Mouse (Mus musculus): ENCODE results near the gene C1qtnf9.
A peak's percentile ranks its signal among the peaks of the same experiment; 100 is the strongest.

Gene C1qtnf9

DNA sequence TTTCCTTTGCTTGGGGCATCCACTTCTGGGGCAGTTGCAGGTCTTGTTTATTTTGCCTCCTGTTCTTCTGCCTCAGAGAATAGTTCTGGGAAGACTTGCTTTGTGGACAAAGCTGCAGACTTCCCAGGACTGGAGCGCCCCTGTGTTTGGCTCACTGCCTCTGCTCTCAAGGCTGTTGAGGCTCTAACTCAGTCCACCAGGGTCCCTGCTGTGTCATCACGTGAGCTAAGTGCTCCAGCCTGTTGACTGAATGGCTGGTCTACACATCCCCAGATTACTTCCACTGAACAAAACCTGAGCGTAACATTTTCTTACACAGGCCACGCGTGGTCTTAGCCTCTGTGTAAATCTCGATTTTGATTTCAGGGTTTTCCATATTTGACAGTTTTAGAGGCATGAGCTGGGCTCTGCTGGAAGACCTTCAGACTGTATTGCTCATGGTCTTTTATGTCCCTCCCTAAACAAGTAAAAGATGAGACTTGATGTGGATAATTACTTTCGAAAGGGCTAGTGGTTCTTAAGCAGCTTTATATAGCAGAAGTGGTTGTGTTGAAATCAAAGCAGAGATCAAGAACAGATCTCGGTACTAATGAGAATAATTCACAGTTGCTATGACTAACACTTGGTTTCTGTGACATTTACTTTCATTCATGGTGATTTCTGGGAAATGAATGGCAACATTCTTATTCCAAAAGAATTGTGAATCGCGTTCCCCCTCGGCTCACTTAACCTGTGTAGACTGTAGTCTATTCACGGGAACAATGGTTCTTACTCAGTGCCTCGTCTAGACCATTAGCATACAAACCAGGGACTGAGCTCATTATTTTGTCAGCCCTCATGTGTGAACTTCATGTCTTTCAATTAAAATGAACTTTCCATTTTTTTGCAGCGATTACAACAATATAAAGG, 14.8 kb upstream of the C1qtnf9 start:
- peak; percentile 38 for DNase-seq

DNA sequence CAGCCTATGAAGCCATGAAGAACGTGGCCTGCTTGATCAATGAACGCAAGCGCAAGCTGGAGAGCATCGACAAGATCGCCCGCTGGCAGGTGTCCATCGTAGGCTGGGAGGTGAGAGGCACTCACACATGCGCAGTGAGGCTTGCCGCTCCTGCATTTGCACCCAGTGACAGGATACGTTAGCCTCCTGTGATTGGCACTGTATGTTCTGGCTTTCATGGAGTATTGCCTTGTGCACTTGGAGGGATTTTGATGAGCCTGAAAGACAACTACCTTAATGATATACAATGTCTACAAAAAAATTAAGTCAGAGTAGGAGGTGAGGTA, 14.2 kb upstream of the C1qtnf9 start:
- DNase-seq, result peak; percentile 60

DNA sequence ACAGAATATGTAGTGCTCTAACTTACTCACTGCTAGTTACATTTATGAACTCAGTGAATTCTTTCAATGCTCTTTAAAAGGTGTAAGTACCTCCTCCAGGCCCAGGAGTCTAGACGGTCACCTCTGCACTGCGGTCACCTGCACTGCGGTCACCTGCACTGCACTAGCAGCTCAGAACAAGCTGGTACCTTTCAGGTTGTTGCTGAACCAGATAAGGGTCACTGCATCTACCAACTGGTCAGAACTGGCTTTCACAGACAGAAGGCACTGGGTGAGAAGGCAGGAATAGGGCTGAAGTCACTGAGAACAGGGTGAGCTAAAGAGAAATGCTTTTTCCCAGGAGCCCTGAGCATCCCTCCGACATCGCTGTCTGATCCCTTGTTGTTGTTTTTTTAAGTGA, 13.3 kb upstream of the C1qtnf9 start:
- DNase-seq, result no peak

DNA sequence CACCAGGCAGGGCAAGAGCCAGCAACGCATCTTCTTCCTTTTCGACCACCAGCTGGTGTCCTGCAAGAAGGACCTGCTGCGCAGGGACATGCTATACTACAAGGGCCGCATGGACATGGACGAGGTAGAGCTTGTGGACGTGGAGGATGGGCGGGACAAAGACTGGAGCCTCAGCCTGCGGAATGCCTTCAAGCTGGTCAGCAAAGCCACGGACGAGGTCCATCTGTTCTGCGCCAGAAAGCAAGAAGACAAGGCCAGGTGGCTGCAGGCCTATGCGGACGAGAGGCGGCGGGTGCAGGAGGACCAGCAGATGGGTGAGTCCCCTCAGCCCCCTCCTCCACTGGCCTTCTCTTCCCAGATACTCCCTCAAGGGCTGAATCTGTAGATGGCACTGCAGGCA, 11.7 kb upstream of the C1qtnf9 start:
- DNase-seq, result no peak

DNA sequence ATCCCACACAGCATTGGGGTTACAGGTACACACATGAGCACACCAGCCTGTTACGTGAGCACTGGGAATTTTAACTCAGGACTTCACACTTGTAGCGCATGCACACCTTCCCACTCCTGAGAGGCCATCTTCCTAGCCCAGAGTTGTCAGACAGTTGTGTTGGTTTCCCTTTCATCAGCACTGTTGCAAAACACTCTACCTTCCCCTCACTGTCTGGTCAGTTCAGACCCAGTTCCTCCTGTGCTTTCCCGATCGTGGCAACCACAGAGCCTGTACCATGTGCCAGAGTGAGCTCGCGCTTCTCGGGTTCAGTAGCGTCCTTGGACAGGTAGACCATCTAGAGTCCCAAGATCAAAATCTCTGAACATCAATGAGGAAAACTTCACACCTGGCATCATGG, 10.7 kb upstream of the C1qtnf9 start:
- DNase-seq, result no peak

DNA sequence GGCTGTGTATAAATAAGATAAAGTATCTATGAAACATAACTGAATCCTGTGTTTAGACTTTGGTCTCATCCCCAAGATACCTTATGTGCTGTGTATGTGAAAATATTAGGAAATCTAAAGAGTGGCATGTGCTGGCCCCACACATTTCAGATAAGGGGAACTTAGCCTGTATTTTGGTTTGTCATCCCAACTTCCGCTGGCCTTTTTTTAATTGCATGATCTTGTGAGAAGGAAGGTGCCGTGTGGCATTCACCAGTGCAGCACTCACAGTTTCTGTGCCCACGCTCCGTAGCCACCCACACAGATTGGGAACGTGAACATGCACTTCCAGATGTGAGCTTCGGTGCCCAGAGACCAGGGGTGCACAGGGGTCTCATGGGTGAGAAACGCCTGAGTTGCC, 10.2 kb upstream of the C1qtnf9 start:
- no peak for DNase-seq

DNA sequence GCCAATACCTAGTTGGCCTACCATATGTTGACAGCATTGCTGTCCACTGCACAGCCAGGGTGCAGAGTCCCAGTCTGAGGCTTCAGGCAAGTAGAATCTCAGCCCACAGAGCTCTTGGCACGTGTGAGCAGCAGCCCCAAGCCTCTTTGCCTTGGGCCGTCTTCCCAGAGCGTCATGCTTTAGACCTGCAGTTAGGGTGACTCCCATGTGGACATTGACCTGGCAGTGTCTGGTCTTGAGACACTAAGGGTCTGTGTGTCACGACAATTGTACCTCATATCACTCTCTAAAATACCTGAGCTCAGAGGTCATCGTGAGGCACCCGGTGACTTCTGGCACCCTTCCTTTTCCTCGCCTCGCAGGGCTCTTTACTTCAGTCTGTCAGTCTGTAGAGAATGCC, 8.8 kb upstream of the C1qtnf9 start:
- no peak for DNase-seq

DNA sequence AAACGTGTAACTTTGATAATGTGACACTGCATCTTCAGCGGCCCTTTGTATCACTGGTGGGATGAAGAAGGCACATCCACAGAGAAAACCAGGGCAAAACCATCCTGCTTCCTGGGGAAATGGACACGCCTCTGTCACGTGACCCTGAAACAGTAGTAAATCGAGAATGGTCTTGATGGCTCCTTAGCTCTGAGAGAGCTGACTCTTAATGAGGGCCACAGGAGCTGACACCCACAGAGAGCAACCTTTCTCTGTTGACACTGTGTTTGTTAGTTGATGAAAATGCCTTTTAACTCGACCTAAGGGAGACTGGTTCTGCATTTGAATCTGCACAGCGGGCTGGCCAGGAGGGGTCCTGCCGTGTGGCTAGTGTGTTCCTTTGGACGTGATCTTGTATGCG, 6.1 kb upstream of the C1qtnf9 start:
- DNase-seq, result no peak

DNA sequence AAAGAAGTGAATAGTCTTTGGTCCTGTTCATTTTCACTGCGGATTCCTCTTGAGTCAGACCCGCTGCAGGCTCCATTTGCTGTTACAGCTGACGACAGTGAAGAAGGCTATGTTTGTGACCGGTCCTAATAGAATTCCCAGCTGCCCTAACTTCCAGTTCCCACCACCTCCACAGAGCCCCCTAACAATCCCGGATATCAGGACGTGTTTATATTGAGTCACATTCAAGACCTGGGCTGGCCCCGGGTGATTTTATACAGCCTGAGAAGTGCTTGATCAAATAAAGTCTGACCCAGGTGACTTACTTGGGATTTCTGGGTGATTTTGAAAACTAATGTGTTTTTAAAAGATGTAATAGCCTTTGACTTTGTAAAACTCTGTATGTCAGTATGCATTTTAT, 5.2 kb upstream of the C1qtnf9 start:
- DNase-seq, result no peak

DNA sequence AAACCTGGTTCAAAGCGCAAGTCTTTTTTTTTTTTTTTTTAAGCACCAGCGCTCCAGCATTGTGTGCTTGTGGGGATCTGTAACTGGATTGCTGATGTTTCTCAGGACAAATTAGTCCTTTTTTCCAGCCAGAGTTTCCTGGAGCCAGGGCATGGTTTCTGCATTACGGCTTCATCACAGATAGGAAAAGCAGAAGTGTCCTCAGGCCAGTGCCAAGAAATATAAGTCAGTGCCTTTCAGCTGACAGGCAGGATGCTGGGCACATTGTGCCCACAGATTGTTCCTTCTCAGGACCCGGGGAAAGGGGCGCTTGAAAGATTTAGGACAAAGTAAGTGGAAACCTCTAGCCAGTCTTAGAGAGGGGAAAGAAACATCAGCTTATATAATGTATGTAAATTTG, 4.2 kb upstream of the C1qtnf9 start:
- DNase-seq, result no peak

DNA sequence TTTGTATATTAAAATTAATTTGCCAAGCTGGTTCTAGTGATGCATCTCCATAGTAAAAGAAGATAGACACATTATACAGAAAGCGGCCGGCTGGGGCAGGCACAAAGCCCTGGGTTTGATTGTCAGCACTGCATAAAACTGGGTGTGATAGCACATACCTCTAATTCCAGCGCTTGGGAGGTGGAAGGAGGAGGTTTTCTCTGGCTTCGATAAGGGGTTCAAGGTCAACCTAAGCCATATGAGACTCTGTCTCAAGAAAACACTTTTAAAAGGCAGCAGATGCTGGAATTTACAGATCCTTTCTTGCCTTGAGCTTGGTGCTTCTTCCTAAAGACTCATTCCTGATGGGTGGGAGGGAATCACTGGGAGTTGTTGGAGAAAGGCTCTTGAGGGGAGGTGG, 3.4 kb upstream of the C1qtnf9 start:
- no peak for DNase-seq

DNA sequence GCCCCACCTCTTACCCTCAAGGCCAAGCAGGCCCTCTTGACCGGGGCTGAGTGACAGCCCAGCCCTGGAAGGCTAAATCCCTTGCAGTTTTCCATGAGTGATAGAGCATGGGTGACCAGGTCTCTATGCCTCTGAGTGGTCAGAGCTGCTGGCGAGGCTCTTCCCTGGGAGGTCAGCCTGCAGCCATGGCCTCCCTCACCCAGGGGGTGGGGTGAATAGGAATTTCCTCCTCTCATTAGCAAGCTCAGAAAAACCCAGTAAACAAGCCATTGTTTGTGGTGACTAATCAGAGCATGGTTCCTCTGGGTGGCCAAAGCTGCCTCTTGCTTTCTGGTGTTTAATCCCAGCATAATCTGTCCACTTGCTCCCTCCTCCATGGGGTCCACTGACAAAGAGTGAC, 2.9 kb upstream of the C1qtnf9 start:
- DNase-seq, result no peak

DNA sequence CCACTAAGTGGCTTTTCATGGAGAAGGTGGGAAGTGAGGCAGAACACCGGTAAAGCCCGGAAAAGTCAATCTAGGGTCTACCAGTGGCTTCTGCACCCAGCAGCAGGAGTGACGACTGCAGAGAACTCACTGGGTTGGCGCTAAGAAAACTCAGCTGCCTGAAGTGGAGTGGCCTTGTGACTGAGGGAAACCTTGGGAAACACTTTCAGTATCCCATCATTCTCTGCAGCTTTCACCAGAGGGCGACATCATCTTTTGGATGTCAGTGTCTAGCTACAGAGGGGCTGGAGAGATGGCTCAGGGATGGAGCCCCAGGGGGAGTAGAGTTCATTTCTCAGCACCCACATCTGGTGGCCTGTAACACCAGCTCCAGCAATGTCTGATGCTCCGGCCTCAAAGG, 1.4 kb downstream of the C1qtnf9 start:
- no peak for DNase-seq

DNA sequence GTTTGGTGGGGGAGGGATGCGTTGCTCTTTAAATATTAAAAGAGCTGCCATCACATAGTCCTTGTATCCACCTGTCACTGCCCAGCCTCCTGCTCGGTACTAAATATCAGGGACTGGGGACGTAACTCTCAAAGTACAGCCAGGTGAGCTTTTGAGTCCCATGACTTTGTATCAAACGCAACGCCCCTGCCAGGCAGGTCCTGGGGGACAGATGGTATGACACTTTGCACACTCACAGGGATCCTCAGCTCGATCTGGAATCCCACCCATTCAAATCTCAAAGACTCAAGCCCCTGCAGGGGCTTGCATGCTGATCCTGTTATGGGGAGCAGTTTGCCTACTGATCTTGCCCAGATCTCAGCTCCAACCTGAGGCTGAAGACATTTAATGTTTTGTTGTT, 2.7 kb downstream of the C1qtnf9 start:
- no peak for DNase-seq

DNA sequence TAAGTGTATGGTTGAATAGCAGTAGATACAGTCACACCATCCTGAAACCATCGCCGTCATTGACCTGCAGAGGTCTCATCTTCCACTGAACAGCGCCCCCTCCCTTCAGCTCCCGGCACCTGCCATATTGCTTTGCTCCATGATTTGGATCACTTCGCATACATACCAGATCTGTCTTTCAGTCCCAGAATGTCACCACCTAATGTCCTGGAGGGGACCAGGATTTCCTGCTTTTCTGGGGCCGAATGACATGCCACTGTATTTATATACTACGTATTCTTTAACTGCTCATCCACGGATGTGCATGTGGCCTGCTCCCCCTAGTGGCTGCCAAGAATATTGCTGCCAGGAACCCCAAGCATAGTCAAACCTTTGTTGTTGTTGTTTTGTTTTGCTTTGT, 3.1 kb downstream of the C1qtnf9 start:
- peak; percentile 81 for DNase-seq

DNA sequence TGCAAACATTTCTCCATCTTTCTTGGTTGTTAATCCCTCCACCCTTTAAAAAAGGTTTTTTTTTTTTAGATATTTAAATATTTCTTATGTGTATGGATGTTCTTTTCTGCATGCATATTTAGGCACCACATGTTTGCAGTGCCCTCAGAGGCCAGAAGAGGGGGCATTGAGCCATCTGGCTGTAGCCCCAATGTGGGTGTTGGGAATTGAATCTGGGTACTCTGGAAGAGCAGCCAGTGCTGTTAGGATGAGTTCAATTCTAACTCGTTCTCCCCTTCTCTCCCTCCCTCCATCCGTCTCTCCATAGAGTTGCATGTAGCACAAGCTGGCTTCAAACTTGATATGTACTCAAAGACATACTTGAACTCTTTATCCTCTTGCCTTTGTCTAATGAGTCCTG, 5.5 kb downstream of the C1qtnf9 start:
- no peak for DNase-seq

DNA sequence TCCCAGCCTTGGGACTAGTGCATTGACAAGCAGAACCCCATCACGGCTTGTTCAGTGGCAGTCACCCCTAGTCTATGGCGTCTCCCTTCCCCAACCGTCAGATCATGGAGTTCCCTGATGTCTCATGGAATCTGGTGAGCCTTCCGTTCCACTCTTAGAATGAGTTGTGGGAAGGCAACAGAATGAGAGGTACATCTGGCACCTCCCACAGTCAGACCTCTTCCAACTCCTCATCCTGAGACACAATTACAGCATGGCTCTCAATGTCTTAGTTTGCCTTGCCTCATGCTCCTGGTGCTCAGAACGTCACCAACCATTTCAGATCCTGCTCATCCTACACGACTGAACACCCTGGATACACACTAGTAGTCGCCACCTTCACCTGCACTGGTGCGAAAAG, 8.6 kb downstream of the C1qtnf9 start:
- no peak for DNase-seq

DNA sequence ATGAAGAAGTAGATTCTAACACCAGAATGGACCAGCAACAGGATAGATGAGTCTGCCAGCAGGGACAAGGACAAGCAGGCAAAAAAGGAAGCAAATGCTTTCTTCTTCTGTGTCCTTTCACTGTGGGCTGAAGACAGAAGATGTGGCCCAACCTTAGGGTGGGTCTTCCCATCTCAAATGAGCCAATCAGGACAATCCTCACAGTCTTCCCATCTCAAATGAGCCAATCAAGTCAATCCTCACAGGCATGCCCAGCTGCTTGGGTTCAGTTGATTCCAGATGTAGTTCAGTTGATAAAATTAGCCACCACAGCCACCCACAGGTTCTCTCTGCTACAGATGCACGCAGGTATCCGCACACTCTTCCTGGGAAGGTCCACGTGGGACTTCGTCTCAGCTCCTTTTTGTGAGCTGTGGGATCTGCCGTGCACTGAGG, 9.6 kb downstream of the C1qtnf9 start:
- DNase-seq, result no peak

DNA sequence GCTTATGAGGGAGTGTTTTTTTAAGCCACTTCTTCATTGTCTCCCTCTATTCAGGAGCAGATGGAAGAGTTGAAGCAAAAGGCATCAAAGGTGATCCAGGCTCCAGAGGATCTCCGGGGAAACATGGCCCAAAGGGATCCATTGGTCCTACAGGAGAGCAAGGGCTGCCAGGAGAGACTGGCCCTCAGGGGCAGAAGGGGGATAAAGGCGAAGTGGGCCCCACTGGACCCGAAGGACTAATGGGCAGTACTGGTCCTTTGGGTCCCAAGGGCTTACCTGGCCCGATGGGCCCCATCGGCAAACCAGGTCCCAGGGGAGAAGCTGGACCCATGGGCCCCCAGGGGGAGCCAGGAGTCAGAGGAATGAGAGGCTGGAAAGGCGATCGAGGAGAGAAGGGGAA, 11.3 kb downstream of the C1qtnf9 start:
- DNase-seq, result no peak

DNA sequence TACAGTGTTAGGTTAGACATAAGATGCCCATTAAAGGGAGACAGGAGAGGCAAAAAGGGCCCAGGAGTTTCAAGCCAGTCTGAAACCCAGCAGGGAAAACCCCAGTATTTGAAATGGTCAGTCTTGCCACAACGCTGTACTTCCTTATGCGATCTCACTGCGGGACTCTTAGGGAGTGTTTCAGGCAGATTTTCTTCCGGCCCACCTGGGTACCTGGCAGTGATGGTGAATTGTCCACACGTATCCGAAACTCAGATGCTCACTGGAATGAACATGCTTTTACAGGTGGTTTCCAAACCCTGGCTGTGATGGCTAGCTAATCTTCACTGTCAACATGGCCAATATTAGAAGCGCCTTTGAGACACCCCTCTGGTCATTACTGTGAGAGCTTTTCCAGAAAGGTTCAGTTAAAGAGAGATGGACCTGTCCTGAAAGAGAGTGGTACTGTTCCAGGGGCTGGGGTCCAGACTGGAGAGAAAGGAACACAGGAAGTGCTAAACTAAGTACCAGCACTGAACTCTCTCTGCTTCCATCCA, 14.3 kb downstream of the C1qtnf9 start:
- DNase-seq, result no peak

DNA sequence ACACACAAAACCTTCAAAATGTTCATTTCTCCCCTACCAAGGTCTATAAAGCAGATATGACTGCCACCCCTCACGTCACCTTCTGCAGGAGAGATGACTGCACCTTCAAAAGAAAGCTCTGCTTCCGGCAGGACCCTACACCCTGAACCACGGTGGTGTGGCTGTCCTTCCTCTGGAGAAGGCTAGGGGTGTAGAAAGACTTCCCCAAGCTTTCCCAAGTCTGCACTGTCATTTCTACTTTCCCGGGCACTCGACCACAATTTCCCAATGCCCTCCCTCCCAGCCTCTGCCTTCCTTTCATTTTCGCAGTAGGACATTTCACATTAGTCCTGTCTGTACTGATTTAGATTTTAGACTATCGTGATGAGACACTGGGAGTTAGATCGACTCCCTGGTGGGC, 15.3 kb downstream of the C1qtnf9 start:
- DNase-seq, result no peak

DNA sequence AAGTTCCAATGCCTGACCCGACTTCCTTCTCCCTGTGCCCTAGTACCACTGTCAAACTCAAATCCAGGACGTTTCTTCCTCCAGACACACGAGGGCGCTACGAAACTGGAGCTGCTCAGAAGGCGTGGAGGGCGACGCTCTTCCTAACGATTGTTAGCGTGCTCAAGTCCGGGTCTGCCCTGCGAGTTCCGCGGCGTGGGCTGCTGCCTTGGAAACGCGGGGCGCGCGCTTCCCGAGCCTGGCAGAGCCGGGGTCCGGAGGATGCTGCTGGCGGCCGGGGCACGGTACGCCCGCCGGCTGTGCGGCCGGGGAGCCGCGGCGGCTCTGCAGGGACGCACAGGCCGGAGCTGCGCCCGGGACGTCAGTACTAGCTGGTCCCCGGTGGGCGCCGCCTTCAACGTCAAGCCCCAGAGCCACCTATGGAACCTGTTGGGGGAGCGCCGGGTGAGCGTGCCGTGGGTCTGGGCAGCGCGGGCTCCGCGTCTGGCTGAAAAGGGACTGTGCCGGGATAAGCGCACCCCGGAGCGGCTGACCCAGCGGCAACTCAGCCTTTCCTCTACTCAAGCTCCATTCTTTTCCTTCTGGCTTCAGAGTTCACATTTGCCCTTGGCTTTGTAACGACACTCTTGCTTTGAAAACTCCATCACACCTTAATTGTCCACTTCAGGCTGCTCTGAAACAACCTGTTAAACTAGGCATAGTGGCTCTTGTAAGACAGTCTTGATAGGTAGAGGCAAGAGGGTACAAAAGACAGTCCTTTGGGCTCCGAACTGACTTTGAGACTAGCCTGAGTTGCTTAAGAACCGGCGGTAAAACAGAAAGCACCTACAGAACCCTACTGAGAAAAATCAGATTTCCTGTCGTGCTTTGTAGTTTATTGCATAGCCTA, 16.7 kb downstream of the C1qtnf9 start, which contains the start of gene Mipep:
Gene Mipep, plus strand, starts transcription at position 147 of the 889 bp plus-strand sequence.
- peak; percentile 80 for DNase-seq

DNA sequence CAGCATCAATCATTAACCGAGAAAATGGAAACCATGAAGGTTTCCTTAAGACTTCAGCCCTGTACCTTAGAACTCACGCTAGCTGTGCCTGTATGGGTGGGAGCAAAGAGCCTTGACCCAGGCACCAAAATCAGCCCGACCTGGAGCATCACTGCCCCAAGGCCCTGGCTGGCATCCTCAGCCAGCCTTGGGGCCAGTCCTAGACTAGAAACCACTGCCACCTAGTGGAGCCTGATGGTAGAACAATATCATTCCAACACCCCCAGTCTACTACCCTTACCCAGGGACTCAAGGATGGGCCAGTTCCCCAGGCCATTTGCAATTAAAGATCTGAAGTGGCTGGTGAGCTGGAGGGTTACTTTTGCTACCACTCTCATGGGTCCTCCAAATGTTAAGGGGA, 22.2 kb downstream of the C1qtnf9 start:
- peak; percentile 49 for DNase-seq

Measured in right cerebral cortex, postnatal 4 days (tissue).